Mouse (Mus musculus): ENCODE results near the gene Unc119b. TPM values are rescaled to one million over a fixed set of nuclear protein-coding genes. Genes with fewer than 3 reads are reported as not detected.
"Not testable (repeated sequence)": the region's sequence is repeated elsewhere in the genome, so short reads cannot be mapped to it uniquely, and the experiment has no call there.

Unc119b gene
- total RNA-seq, 1 experiment from 2014 or later, result 14.7 TPM

DNA sequence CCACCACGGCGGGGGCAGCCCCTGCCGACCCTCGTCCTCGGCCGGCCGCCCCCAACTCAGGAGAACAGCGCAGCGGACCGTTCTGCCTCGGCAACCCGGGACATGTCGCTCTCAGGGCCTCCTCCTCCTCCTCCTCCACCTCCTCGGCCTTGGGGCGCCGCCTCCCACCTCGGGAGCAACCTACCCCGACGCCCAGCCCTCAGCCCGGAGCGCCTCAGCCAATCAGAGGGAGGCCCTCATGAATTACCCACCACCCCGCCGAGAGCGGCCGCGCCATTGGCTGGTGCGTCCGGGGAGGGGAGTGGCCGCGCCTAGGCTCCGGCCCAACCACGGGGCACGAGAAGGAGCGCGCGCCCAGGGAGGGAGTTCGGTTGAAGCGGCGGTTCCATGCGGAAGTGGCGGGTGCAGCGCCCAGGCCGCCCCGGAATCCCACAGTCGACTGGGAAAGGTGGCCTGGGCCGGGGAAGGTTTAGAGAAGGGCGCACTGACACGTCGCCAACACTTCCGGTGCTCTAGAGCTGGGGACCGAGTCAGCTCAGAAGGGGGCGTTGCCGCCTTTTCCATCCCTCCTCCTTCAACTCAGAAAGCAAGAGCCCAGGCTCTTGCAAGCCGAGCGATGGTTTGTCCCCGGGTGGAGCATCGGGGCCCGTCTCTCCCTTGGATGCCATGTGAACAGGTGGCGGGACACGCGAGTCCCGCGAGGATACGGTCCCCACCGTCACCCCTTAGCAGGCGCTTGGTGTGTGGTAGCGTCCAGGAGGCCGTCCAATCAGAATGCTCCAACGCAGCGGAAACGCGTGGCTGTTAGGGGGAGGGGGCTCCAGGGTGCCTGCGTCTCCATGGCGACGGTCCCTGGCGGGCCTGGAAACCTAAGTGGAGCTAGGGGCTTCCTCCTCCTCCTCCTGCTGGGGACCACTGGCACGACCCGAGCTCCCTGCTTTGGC, 23.5 kb upstream of the Unc119b start, which contains the start of gene Mlec:
Gene Mlec, minus strand, starts transcription at position 140 of the 944 bp plus-strand sequence.
- ATAC-seq (replicated peaks; ENCODE audit: low read depth, poor library complexity, severe bottlenecking), result peak; percentile 75

DNA sequence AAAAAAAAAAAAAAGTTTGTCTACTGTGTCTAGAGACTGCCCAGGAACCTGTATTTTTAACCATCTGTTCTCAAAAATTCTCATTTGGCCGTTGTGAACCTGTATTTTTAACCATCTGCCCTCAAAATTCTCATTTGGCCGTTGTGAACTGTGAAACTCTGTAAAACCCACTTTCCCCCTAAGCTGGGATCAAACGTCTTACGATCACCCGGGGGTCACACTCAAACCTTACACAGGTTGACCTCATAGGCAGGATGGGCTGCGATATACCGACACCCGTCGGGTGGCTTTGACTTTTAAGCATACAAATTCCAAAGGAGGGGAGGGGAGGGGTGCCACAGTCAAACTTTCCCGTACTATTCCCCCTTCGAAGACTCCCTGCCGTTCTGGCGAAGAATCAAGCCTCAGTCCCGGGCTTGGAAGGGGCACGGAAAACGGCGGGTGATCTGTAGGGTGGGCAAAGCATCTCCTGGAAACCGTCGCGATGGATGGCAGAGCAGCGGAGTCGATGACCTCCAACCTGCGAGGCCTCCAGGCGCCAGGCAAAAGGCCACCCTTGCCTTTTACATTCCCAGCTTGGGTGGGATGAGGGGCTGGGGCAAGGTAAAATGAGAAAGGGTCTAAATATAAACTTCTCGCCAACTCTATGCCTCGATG, 22.3 kb upstream of the Unc119b start:
- no peak for ATAC-seq (replicated peaks; ENCODE audit: low read depth, poor library complexity, severe bottlenecking)

DNA sequence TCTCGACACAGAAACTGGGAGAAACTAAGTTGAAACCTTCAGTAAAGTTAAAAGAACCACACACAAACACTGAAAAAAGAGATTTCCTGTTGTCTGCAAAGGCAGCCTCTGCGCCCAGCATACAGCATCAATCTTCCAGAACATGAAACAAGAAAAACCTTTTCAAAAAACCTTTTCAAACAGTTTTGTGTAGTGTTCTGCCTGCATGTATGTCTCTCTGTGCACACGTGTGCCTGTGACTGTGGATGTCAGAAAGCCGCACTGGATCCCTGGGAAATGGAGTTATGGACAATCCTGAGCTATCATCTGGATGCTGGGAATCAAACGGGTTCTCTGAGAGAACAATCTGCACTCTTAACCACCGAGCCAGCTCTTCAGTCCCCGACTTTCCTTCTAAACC, 21.6 kb upstream of the Unc119b start:
- ATAC-seq (replicated peaks; ENCODE audit: low read depth, poor library complexity, severe bottlenecking), result no peak

DNA sequence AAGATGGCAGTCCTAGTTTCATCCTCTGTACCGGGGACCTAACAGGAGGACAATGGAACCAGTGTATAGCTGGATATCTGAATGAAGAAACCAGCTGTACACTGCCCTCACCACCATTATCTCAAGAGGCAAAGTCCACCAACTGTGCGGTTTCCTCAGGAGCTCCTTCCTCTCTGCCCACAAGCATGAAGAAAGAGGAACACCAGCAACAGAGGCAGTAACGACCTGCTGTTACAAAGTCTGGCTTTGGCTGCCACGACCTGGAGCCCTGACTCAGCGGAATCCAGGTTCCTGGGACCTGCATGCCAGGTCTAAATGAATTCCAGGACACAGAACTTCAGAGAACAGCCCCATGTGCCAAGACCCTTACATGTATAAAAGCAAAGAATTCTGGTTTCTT, 21.1 kb upstream of the Unc119b start:
- peak; percentile 55 for ATAC-seq (replicated peaks; ENCODE audit: low read depth, poor library complexity, severe bottlenecking)

DNA sequence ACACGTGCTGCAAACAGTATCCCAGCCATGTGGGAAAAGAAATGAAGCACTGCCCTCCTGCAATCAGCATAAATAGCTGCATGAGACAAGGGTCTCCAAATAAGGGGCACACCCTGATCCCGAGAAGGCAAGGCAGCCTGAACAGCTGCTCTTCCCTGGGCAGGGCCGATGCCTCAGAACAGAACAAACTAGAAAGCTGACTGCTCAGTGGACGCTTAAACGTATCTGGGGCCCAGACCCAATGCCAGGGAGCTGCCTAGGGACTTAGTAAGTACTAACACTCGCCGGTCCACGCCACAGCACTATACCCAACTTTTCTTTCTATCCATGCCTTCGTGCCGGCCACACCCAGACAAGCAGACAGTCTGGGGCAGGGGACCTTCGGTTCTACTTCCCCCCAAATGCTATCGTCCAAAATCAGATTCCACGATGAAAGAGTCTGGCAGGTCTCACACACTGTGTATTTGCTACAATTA, 20.4 kb upstream of the Unc119b start:
- no peak for ATAC-seq (replicated peaks; ENCODE audit: low read depth, poor library complexity, severe bottlenecking)

DNA sequence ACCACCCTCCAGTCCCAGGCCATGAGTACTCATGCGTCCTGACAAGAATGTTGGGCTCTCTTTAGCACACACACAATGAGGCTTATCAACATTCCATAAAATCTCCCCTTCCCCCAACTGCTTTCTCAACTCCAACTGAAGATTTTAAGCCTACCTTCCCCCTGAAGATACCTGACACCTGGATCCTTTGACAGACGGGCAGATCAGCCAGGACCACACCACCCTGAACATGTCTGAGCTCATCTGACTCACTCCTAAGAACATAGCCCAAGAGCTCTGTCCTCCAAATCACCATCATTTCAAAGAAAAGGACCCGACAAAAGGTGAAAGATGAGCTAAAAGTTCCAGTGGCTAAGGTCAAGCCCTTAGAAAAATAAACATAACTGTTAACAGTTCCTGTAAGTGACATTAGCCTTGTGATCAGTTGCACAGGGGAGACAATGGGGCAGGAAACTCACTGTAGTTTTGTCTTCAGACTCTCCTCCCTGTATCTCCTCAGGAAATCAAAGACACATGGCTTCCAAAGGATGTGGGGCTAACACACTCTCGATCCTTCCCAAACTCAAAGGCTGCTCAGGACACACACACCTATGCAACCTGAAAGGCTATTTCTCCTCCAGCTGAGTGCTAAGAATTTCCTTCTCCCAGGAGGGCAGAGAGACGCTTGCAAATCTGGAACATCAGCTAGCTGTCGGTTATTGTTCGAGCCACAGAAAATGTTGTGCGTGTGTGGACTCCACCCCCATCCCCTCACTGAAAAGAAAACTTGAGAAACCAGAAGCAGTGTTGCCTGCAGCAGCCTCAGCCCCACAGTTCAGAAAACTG, 17.6 kb upstream of the Unc119b start:
- ATAC-seq (replicated peaks; ENCODE audit: low read depth, poor library complexity, severe bottlenecking), result no peak

DNA sequence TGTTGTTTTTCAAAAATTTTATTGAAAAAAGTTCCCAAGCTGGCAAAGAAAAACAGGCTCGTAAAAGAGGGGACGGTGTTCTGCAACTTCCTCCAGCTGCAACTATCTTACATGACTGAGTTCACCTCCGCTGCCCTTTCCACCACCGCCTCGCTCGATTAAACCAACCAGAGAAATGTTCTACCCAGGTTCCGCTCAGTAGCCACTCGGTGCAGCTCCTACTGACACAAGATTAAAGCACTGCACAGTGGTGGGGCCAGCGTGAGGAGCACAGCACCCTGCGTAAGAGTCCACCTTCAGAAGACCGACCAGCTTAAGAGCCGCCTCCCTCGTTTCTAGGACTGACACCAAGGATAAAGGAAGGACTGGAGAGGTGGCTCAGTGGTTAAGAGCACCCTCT, 16.7 kb upstream of the Unc119b start:
- ATAC-seq (replicated peaks; ENCODE audit: low read depth, poor library complexity, severe bottlenecking), result no peak

DNA sequence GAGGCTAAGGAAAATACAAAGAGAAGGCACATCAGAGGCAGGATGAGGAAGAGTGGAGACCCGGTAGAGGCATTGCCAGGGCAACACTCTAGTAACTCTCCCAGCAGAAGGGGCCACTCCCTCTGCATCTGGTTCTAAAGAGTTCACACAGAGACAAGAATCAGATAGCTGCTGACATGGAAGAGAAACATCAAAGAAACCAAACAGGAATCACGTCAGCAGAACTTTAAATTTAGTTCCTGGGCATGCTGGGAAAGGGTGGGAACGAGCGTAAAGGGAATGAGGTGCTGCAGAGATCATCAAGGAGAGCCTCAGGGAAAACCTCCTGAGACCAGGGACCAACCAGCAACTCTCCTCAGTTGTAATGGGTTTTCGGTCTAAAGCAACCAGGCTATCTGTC, 16.2 kb upstream of the Unc119b start:
- no peak for ATAC-seq (replicated peaks; ENCODE audit: low read depth, poor library complexity, severe bottlenecking)

DNA sequence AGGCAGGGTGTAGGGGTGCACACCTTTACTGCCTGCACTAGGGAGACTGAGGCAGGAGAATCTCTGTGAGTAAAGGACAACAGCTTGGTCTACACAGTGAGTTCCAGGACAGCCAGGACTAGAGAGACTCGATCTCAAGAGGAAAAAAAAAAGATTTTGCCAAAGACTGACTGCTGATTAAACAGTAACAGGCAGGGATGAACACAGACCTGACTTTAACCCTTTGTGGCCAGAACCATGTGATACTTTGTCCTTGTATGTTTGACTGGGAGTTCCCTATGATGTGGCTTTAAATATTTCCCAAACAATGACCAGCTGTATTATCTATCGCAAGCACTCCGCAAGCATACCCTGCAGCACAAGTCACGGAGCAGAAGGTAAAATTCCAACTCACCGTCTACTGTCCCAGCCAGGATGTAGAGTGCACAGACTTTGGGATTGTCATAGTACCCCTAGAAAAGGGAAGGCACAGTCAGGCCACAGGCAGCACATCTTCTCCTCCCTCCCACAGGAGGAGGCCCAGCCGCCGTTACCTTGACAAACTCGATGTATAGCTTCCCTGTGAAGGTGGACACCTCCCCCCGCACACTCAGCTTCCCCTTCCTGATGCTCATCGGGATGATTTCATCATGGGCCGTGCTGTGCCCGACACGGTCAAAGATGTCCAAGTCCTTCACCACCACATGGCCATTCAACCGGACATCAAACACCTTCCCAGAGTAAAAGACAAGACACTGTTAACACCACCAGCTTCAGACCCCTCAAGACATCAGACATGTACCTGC, 15.1 kb upstream of the Unc119b start:
- no peak for ATAC-seq (replicated peaks; ENCODE audit: low read depth, poor library complexity, severe bottlenecking)

DNA sequence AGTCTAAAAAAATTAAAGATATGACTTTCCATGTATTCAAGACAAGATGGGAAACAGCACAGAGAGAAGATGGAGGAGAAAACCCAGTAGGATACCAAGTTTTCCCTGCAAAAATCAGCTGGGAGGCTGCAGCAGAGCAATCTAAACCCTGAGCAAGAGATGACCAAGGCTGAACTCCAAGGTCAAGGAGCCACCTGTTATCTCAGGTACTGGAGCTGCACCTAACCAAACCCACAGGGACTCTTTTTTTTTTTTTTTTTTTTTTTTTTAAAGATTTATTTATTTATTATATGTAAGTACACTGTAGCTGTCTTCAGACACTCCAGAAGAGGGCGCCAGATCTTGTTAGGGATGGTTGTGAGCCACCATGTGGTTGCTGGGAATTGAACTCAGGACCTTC, 14.1 kb upstream of the Unc119b start:
- not testable (repeated sequence) for ATAC-seq (replicated peaks; ENCODE audit: low read depth, poor library complexity, severe bottlenecking)

DNA sequence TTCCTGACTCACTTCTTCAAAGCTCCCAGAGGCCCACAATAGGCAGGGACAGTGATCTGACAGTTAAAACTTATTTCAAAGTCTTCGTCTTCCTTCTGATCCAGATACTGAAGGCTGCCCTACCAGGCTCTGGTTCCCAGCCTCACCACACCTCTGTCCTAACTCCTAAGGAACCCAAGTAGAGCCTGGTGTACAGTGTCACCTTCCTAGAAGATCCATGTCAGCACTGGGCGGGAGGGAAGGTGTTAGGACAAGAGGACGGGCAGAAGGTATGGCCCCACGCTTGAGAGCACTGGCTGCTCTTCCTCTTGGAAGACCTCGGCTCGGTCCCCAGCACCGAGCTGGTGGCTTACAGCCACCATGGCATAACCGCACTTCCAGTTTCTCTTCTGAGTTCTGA, 13.6 kb upstream of the Unc119b start:
- ATAC-seq (replicated peaks; ENCODE audit: low read depth, poor library complexity, severe bottlenecking), result no peak

DNA sequence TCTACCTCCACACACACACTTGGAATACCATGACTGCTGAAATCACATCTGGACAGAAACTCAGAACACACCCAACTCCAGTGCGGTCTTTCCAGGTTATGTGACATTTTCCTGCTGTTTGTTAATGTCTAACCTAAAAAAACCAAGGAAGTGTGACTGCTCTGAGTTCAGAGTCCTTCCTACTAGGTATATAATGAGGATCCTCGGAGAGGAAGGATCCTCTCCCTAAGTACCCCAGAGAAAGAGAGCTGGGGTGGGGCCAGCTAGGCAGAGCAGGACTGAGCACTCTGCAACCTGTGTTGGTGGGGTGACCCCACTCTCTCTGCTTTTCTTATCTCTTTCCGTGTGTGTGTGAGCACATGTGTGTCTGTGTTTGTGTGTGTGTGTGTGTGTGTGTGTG, 12.6 kb upstream of the Unc119b start:
- no peak for ATAC-seq (replicated peaks; ENCODE audit: low read depth, poor library complexity, severe bottlenecking)

DNA sequence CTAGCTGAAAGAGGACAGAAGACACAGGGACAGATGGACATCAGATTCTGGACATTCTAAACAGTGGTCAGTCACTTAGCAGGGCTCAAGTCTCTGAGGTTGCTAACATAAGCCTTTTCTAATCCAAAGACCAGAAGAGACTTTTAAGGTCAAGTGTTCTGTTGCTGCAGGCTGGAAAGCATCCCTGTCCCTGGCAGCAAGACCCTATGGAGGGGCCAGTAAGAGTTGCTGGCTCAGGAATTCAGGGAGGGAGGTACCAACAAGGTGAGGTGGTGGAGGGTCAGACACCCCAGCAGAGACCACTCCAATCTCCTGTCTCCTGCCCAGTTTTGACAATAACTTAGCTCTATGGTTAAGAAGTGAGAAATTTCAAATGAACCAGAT, 12.0 kb upstream of the Unc119b start:
- no peak for ATAC-seq (replicated peaks; ENCODE audit: low read depth, poor library complexity, severe bottlenecking)

DNA sequence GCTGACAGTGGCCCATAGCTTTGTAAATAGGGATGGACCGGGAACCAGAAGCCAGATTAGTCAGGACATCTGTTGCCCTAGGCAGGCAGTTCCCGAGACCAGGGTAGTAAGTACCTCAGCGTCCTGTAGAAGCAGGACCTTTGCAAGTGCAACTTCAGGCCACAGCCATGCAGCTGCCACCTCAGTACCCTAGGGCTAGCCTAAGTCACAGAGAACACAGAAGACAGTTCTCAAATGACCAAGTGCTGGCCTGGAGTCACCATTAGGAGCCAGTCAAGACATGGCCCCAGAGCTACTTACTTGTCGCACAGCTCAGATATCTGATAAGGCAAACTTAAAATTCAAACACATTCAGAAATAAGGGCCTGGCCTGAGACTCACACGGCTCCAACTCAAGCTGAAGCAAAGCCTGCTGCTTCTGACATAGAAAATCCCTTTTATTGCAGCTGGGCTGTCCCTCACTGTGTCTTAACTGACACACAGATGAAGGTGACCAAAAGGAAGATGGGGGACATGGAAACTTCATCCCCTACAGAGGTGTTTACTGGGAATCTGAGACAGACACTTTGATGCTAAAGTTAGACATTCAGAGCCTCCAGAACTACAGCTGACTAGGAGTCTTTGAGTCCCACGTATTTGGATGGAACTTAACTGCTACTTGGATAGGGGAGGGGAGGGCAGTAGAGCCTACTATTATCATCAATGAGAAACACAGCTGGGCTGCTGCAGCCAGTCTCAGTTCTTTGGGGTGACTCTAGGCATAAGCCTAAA, 11.4 kb upstream of the Unc119b start:
- ATAC-seq (replicated peaks; ENCODE audit: low read depth, poor library complexity, severe bottlenecking), result no peak

DNA sequence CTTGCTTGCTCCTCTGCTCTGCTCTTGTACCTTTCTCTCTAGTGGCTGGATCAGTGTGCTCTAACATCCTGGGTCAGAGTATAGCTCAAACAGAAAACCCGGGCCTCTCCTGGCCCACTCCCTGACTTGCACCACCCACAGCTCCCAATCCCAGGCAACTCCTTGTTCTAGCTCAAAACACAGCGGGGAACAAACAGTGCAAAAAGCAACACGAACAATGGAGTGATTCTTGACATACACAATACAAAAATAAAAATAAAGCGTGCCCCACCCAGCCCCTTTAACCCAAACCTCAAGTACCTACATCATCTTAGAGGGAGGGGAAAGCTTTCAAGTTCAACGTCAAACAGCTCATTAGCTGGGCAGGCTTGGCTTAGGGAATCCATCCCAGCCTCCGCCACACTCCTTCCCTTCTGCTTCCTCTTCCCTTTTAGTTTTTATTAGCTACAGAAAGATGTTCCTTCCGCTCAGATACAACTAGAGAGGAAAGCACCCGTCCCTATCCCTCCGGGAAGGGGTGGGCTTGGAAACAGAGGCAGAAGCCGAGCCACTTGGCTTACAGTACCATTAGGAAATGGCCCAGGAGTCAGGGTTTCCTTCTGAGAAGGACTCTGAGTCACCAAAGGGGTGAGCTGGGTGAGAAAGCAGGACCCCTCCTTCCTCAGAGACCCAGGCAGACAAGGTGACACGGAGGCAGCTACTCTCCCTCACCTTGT, 10.6 kb upstream of the Unc119b start:
- ATAC-seq (replicated peaks; ENCODE audit: low read depth, poor library complexity, severe bottlenecking), result no peak

DNA sequence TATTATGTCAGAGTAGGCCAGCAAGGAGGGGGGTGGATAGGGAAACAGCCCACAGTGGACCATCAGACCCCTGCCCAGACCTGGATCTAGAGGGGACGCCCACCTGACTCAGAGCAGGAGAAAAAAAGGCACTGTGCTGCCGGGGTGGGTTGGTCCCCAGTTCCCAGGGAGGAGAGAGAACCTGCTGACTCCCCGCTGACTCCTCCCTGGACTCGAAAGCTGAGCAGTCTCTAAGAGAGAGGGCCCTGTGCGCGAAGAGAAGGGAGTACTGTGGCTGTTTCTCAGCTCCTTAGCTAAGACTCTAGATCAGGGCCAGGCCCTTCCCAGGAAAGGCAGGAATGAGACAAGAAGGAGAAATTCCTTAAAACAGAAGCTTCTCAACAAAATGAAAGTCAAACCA, 9.7 kb upstream of the Unc119b start:
- ATAC-seq (replicated peaks; ENCODE audit: low read depth, poor library complexity, severe bottlenecking), result no peak

DNA sequence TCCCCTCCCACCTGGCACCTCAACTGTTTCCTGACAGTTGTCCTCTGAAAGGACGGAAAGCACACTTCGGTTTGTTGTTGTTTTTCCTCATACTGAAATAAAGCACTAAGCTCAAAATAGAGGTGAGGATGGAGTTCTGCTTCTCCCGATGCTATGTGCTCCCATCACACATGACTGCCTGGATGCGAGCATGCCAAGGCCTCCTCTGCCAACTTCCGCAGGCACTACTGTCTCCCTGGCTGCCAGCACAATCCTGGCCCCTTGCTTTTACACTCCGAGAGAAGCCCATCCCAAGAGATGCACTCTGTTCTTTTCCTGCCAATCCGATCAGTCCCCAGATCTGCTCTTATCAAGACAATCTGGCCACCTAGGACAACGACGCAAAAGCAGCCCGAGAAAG, 8.8 kb upstream of the Unc119b start:
- no peak for ATAC-seq (replicated peaks; ENCODE audit: low read depth, poor library complexity, severe bottlenecking)

DNA sequence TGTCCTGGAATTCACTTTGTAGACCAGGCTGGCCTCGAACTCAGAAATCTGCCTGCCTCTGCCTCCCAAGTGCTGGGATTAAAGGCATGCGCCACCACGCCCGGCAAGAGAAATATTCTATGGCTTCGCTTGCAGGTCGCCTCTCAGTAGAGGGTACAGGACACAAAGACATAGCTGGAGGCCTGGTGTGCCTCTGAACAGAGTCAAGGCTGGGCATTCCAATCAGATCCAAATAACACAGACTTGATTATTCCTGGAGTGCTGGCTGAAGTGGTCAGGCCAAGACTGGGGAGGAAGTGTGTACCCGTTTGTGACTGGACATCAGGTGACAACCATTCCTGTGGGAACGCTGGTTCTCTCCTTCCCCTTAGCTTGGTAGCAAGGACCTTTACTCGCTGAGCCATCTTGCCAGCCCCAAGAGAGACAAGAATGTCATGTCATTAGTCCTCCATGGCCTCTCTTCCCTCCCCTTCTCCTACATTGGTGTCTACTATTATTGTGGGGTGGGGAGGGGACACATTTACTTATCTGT, 7.5 kb upstream of the Unc119b start:
- ATAC-seq (replicated peaks; ENCODE audit: low read depth, poor library complexity, severe bottlenecking), result no peak

All from common myeloid progenitor, adult 5-6 weeks (primary cell).